ENCODE assay signal across 11 mouse cellular contexts in the genomic region with DNA sequence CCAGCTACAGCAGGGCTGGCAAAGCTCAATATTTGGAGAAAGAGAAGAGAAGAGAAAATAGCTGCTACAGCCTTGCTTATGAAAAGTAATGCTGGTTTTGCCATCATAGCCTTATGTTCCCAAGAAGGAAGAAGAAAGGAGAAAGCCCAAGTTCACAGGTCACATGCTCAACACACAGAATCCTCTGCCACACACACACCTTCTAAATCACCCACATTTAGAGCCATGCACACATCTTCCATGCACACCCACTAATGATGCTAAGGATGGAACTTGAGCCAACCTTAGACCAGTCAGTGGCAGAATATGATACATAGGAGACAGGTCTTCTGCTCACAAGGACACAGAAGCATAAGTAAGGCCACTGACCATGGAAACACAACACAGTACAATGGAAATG. TPM values are rescaled to one million over a fixed set of nuclear protein-coding genes. Genes with fewer than 3 reads are reported as not detected.
A peak's percentile ranks its signal among the peaks of the same experiment; 100 is the strongest.
ATAC-seq and TF ChIP-seq lines count a peak whose summit lies in the region.
"Had no signal": no experiment of that assay in that cellular context is flagged by ENCODE, and none has a peak within 500 bp of the region (broad histone marks: within the 10 kb centered on the region; RNA-seq: fewer than 3 reads in every experiment).

No protein-coding gene starts in this region.

- 0 out of 2 replicates have a peak, but pooled peaks cover 2% of the 10 kb centered on the region for H3K4me1 ChIP-seq in hindbrain, embryonic 13.5 days (replicated peaks)

- peaks cover 33% of the 10 kb centered on the region for H3K36me3 ChIP-seq in myocyte (ENCODE audit: control insufficient read depth, insufficient read depth)
- no peaks in the 10 kb centered on the region for H3K36me3 ChIP-seq in hindbrain, embryonic 13.5 days
- H3K36me3 ChIP-seq: G1E had no signal

- no peaks in the 10 kb centered on the region for H3K79me2 ChIP-seq in myocyte (ENCODE audit: control insufficient read depth, insufficient read depth)

- no peak overlapping the region for H3K27ac ChIP-seq in hindbrain, embryonic 13.5 days

- peak; percentile 62 for TF ChIP-seq POLR2A in myocyte (IDR thresholded peaks at IDR 0.05; ENCODE audit: insufficient read length, low read depth)

- no peak overlapping the region for H3K9ac ChIP-seq in hindbrain, embryonic 13.5 days

- no peaks in the 10 kb centered on the region for H3K9me3 ChIP-seq in hindbrain, embryonic 13.5 days
- H3K9me3 ChIP-seq: G1E had no signal

- no peak overlapping the region for H3K4me3 ChIP-seq in myocyte
- no peak overlapping the region for H3K4me3 ChIP-seq in hindbrain, embryonic 13.5 days

- ATAC-seq in hindbrain, embryonic 13.5 days (ENCODE audit: low FRiP score), result no peak
- ATAC-seq: activated CD4-positive, CD25-positive, alpha-beta regulatory T cell, adult 4 months; CD4-positive, CD25-positive, alpha-beta regulatory T cell, adult 4 months; Patski had no signal

- H3ac ChIP-seq in myocyte (ENCODE audit: control insufficient read depth, insufficient read length), result no peak overlapping the region

- H3K27me3 ChIP-seq in myocyte (ENCODE audit: control insufficient read depth, insufficient read depth, insufficient read length), result no peaks in the 10 kb centered on the region
- H3K27me3 ChIP-seq in hindbrain, embryonic 13.5 days, result no peaks in the 10 kb centered on the region
- H3K27me3 ChIP-seq: CH12.LX, Patski had no signal

- no peak overlapping the region for H3K4me2 ChIP-seq in myocyte (ENCODE audit: low read depth)
- no peak overlapping the region for H3K4me2 ChIP-seq in hindbrain, embryonic 13.5 days

TF ChIP-seq in myocyte, 11 proteins besides CTCF, POLR2A, EP300 and RAD21:
- TF ChIP-seq MYOG (IDR thresholded peaks at IDR 0.05; ENCODE audit: control insufficient read depth in 1 of 3, insufficient read depth in 1 of 3, insufficient read length in 2 of 3, low read depth in 2 of 3) (no peak), SRF (IDR thresholded peaks at IDR 0.05; ENCODE audit: control insufficient read depth, insufficient read length, low read depth) (no peak), REST (IDR thresholded peaks at IDR 0.05; ENCODE audit: insufficient read depth, insufficient read length) (no peak), E2F4 (IDR thresholded peaks at IDR 0.05; ENCODE audit: insufficient read depth) (no peak), POLR2AphosphoS2 (IDR thresholded peaks at IDR 0.05; ENCODE audit: insufficient read length, low read depth) (peak; percentile 96), TCF12 (IDR thresholded peaks at IDR 0.05; ENCODE audit: insufficient read depth, poor library complexity, severe bottlenecking) (no peak)

RNA-seq across cellular contexts. Expression of a gene that starts 47.9 kb away (rescaled TPM):
- not detected for polyA plus RNA-seq in myocyte (2012; fragmentation: generic; extraction: Trizol)
- not detected in 2 replicates for polyA plus RNA-seq in hindbrain, embryonic 13.5 days (2015; fragmentation: Nextera tagmentation; extraction: Ambion mirVana)
- polyA plus RNA-seq: activated CD4-positive, CD25-positive, alpha-beta regulatory T cell, adult 4 months; adrenal gland, adult 2 months; brain, embryonic 14.5 days; C2C12; CD4-positive, CD25-positive, alpha-beta regulatory T cell, adult 4 months; cerebellum, adult 2 months; G1E; Patski had no signal
